Mouse (Mus musculus) small intestine, adult 2 months (tissue): ENCODE measurements around the gene Myl3.

ENCODE experiments used
- CTCF ChIP-seq: fragments of 200-500 bp; IDR thresholded peaks from 2 replicates; pipeline ENCODE4 v1.5.1; 2012; ENCODE audit warnings: low read depth, mild to moderate bottlenecking, control low read depth, inconsistent platforms, low read length, moderate library complexity, mixed read lengths; ENCODE audit not compliant: insufficient replicate concordance, insufficient read length; ENCODE audit errors: extremely low read depth
- POLR2A ChIP-seq: fragments of 200-500 bp; IDR thresholded peaks from 2 replicates; pipeline ENCODE4 v1.6.1; 2012; ENCODE audit warnings: low read depth, mild to moderate bottlenecking, control low read depth, inconsistent platforms, low read length, moderate library complexity

DNA sequence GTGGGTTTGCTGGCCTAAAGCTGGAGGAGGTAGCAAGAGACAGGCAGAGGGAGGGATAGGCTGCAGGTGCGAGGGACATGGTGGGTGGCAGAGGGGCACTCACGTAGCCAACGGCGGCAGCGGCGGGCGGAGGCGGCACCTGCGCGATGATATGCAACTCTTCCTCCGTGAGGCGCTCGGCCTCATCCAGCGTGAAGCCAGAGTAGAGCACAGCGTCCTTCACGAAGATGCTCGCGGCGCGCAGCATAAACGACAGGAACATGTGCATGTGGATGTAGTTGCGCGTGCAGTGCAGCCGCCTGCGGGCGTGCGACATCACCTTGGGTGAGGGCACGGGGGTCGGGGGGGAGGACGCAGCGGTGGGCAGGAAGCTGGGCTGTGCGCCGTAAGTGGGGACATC, 14.8 kb upstream of the Myl3 start:
- no peak for TF ChIP-seq CTCF
- TF ChIP-seq POLR2A, result no peak
